Mouse (Mus musculus): ENCODE measurements around the gene Slc2a1. TPM values are rescaled to one million over a fixed set of nuclear protein-coding genes. Genes with fewer than 3 reads are reported as not detected.

The Slc2a1 gene
- total and polyA plus RNA-seq, 2 experiments = 6.9 to 11.1 TPM

DNA sequence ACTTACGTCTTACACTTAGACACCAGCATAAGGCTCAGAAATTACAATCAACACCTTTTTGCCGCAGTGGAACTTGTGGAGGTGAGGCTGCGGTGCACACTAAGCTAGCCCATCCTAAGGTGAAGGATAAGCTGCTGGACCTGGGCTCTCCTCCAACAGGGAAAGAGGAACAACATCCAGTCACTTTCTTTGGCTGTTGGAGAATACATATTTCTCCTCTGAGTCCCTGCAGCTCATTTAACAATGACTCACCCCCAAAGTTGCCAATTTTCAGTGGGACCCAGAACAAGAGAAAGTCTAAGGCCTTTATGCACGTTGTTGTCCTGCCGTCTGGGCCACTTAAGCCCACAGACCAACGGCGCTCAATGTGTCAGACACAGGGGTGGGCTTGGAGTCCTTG is 38.3 kb downstream of the Slc2a1 start:
- no peaks in the 10 kb centered on the region for H3K79me2 ChIP-seq (ENCODE audit: control insufficient read depth, insufficient read depth, low read length)
- no peak overlapping the region for H3K9ac ChIP-seq (ENCODE audit: low read depth, low read length)
- H3K4me1 ChIP-seq (ENCODE audit: control insufficient read depth, insufficient read depth, low read length) = no peaks in the 10 kb centered on the region
- no peak for DNase-seq (ENCODE audit: extremely low read depth, low read depth, low spot score)
- H3K4me3 ChIP-seq (ENCODE audit: insufficient read depth, low read depth, low read length) = no peak overlapping the region
- H3K27me3 ChIP-seq (ENCODE audit: control insufficient read depth, insufficient read depth, low read length) = no peaks in the 10 kb centered on the region
- no peak overlapping the region for H3K27ac ChIP-seq (replicated peaks; ENCODE audit: insufficient read depth, low read depth, low read length)
- no peaks in the 10 kb centered on the region for H3K36me3 ChIP-seq (ENCODE audit: control insufficient read depth, insufficient read depth, low read length)
- 88% methylated on average over 7 of the region's 7 CpGs for WGBS
- TF ChIP-seq POLR2A (IDR thresholded peaks at IDR 0.05; ENCODE audit: extremely low read depth, insufficient read depth, low read length) = no peak
- no peak for TF ChIP-seq CTCF (IDR thresholded peaks at IDR 0.05; ENCODE audit: low read depth, low read length)

DNA sequence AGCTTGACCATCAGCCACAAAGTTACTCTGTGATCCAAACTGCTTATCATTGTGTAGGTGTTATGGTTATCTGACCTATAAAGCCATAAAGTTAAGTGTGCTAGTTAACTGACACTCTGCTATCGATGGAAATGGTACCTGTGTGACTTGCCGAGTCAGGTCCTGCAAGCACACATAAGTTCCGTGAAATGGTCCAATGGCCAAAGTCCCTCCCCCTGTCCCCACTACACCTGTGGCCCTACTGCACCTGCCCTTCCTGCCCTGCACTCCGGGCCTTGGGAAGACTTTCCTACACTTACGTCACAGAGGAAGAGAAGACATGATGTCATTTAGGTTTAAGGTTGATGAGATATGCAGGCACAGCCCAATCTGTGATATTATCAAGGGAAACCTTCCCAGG is 38.8 kb downstream of the Slc2a1 start:
- DNase-seq (ENCODE audit: extremely low read depth, low read depth, low spot score) = no peak
- Histone ChIP-seq H3K27ac (replicated peaks; ENCODE audit: insufficient read depth, low read depth, low read length) (no peak overlapping the region), H3K36me3 (ENCODE audit: control insufficient read depth, insufficient read depth, low read length) (no peaks in the 10 kb centered on the region), H3K4me1 (ENCODE audit: control insufficient read depth, insufficient read depth, low read length) (no peaks in the 10 kb centered on the region), H3K4me3 (ENCODE audit: insufficient read depth, low read depth, low read length) (no peak overlapping the region), H3K79me2 (ENCODE audit: control insufficient read depth, insufficient read depth, low read length) (no peaks in the 10 kb centered on the region), H3K27me3 (ENCODE audit: control insufficient read depth, insufficient read depth, low read length) (no peaks in the 10 kb centered on the region), H3K9ac (ENCODE audit: low read depth, low read length) (no peak overlapping the region)
- WGBS = 85% methylated on average over 5 of the region's 5 CpGs
- TF ChIP-seq CTCF (IDR thresholded peaks at IDR 0.05; ENCODE audit: low read depth, low read length) (no peak), POLR2A (IDR thresholded peaks at IDR 0.05; ENCODE audit: extremely low read depth, insufficient read depth, low read length) (no peak)

DNA sequence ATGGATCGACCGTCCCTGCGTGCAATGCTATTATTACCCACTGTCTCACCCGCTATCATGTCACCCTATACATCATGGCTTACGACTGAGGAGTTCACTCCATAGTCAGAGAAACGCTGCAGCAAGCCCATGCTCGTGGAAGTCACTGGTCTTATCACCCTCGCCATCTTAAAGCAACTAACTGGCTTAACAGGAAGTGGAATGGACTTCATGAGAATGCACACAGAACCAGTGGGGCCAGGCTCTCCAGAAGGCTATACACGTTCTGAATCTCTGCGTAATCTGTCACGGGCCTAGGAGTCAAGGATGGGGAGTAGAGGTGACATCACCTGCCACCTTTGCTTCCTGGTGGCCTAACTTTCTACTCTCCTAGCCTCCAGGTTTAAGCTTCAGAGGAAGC is 40.2 kb downstream of the Slc2a1 start:
- TF ChIP-seq CTCF (IDR thresholded peaks at IDR 0.05; ENCODE audit: low read depth, low read length) = no peak
- TF ChIP-seq POLR2A (IDR thresholded peaks at IDR 0.05; ENCODE audit: extremely low read depth, insufficient read depth, low read length) = no peak
- no peak for DNase-seq (ENCODE audit: extremely low read depth, low read depth, low spot score)
- Histone ChIP-seq H3K27me3 (ENCODE audit: control insufficient read depth, insufficient read depth, low read length) (no peaks in the 10 kb centered on the region), H3K79me2 (ENCODE audit: control insufficient read depth, insufficient read depth, low read length) (no peaks in the 10 kb centered on the region), H3K27ac (replicated peaks; ENCODE audit: insufficient read depth, low read depth, low read length) (no peak overlapping the region), H3K4me1 (ENCODE audit: control insufficient read depth, insufficient read depth, low read length) (no peaks in the 10 kb centered on the region), H3K4me3 (ENCODE audit: insufficient read depth, low read depth, low read length) (no peak overlapping the region), H3K36me3 (ENCODE audit: control insufficient read depth, insufficient read depth, low read length) (no peaks in the 10 kb centered on the region), H3K9ac (ENCODE audit: low read depth, low read length) (no peak overlapping the region)
- WGBS = 90% methylated on average over 11 of the region's 11 CpGs

DNA sequence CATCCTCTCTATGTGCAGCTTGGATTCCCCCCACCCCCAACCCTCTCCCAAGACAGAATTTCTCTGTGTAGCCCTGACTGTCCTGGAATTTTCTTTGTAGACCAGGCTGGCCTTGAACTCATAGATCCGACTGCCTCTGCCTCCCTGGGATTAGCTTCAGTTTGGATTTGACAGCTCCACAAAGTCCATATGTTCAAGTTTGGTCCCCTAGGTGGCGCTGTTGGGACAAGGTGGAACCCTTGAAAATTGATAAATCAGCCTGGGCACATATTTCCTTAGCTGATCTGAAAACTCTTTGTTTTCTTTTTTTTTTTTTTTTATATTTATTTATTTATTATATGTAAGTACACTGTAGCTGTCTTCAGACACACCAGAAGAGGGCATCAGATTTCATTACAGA is 48.7 kb downstream of the Slc2a1 start:
- DNase-seq (ENCODE audit: extremely low read depth, low read depth, low spot score) = peak; percentile 43
- H3K79me2 ChIP-seq (ENCODE audit: control insufficient read depth, insufficient read depth, low read length) = no peaks in the 10 kb centered on the region
- 42% methylated on average over 2 of the region's 2 CpGs for WGBS

DNA sequence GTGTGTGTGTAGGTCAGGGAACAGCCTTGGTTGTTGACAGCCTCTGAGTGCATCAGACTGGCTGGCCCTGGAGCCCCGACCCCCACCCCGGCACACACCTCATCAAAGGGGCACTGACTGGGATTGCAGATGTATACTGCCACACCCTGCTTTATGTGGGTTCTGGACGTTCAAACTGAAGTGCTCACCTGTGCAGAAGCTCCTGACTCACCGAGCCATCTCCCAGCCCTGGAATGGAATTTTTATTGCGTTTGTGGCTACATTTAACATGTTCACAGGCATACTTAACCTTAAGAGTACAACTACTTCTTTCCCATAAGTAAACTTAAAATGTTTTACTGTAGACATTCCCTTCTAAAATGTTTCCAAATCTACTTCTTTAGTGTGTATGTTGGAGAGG is 49.4 kb downstream of the Slc2a1 start:
- 79% methylated on average over 5 of the region's 5 CpGs for WGBS
- Histone ChIP-seq H3K36me3 (ENCODE audit: control insufficient read depth, insufficient read depth, low read length) (no peaks in the 10 kb centered on the region), H3K27ac (replicated peaks; ENCODE audit: insufficient read depth, low read depth, low read length) (no peak overlapping the region), H3K4me1 (ENCODE audit: control insufficient read depth, insufficient read depth, low read length) (no peaks in the 10 kb centered on the region), H3K79me2 (ENCODE audit: control insufficient read depth, insufficient read depth, low read length) (no peaks in the 10 kb centered on the region), H3K4me3 (ENCODE audit: insufficient read depth, low read depth, low read length) (no peak overlapping the region), H3K9ac (ENCODE audit: low read depth, low read length) (no peak overlapping the region), H3K27me3 (ENCODE audit: control insufficient read depth, insufficient read depth, low read length) (no peaks in the 10 kb centered on the region)
- TF ChIP-seq CTCF (IDR thresholded peaks at IDR 0.05; ENCODE audit: low read depth, low read length) = no peak
- TF ChIP-seq POLR2A (IDR thresholded peaks at IDR 0.05; ENCODE audit: extremely low read depth, insufficient read depth, low read length) = no peak
- no peak for DNase-seq (ENCODE audit: extremely low read depth, low read depth, low spot score)

More for the DNA sequence above, 48.7 kb downstream of the Slc2a1 start:
- Histone ChIP-seq H3K27me3 (ENCODE audit: control insufficient read depth, insufficient read depth, low read length) (no peaks in the 10 kb centered on the region), H3K4me1 (ENCODE audit: control insufficient read depth, insufficient read depth, low read length) (no peaks in the 10 kb centered on the region), H3K9ac (ENCODE audit: low read depth, low read length) (no peak overlapping the region), H3K36me3 (ENCODE audit: control insufficient read depth, insufficient read depth, low read length) (no peaks in the 10 kb centered on the region), H3K4me3 (ENCODE audit: insufficient read depth, low read depth, low read length) (no peak overlapping the region), H3K27ac (replicated peaks; ENCODE audit: insufficient read depth, low read depth, low read length) (no peak overlapping the region)
- TF ChIP-seq POLR2A (IDR thresholded peaks at IDR 0.05; ENCODE audit: extremely low read depth, insufficient read depth, low read length) (no peak), CTCF (IDR thresholded peaks at IDR 0.05; ENCODE audit: low read depth, low read length) (peak; percentile 26; the same call in 1 of the 2 replicates)

DNA sequence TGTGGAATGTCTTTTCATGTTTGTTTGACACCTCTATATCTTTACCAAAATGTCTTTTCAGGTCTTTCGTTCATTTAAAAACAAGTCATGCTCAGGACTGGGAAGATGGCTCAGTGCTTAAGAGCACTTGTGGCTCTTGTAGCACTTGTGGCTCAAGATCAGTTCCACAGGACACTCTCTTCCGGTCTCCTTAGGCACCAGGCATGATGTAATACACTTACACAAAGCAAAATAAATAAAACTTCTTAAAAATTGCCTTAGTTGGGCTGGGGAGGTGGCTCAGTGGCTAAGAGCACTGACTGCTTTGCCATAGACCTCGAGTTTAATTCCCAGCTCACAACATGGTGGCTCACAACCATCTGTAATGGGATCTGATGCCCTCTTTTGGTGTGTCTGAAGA is 52.8 kb downstream of the Slc2a1 start:
- Histone ChIP-seq H3K27me3 (ENCODE audit: control insufficient read depth, insufficient read depth, low read length) (no peaks in the 10 kb centered on the region), H3K79me2 (ENCODE audit: control insufficient read depth, insufficient read depth, low read length) (no peaks in the 10 kb centered on the region), H3K9ac (ENCODE audit: low read depth, low read length) (no peak overlapping the region), H3K4me1 (ENCODE audit: control insufficient read depth, insufficient read depth, low read length) (no peaks in the 10 kb centered on the region), H3K36me3 (ENCODE audit: control insufficient read depth, insufficient read depth, low read length) (no peaks in the 10 kb centered on the region), H3K4me3 (ENCODE audit: insufficient read depth, low read depth, low read length) (no peak overlapping the region), H3K27ac (replicated peaks; ENCODE audit: insufficient read depth, low read depth, low read length) (no peak overlapping the region)
- DNase-seq (ENCODE audit: extremely low read depth, low read depth, low spot score) = no peak
- WGBS = 77% methylated on average over 3 of the region's 3 CpGs
- TF ChIP-seq POLR2A (IDR thresholded peaks at IDR 0.05; ENCODE audit: extremely low read depth, insufficient read depth, low read length) = no peak
- TF ChIP-seq CTCF (IDR thresholded peaks at IDR 0.05; ENCODE audit: low read depth, low read length) = no peak

All from liver, adult 2 months (tissue).